Mouse (Mus musculus) mouse embryonic stem cell (cell line): ENCODE measurements around the gene Taf11.

Source experiments
- in situ Hi-C, 2 experiments: fragments of 300-500 bp; cut with MboI; formaldehyde crosslinking; loops; 1 replicate in 1 of 2; 3 replicates in 1 of 2; pipeline ENCODE4 v1.14.3; 2019 to 2020; ENCODE audit warnings: low sequenced_read_pairs in 2 of 2, low pct_unique_long_range_greater_than_20kb in 1 of 2, mixed read lengths in 1 of 2; ENCODE audit not compliant: unreplicated experiment in 1 of 2

Taf11 gene

DNA sequence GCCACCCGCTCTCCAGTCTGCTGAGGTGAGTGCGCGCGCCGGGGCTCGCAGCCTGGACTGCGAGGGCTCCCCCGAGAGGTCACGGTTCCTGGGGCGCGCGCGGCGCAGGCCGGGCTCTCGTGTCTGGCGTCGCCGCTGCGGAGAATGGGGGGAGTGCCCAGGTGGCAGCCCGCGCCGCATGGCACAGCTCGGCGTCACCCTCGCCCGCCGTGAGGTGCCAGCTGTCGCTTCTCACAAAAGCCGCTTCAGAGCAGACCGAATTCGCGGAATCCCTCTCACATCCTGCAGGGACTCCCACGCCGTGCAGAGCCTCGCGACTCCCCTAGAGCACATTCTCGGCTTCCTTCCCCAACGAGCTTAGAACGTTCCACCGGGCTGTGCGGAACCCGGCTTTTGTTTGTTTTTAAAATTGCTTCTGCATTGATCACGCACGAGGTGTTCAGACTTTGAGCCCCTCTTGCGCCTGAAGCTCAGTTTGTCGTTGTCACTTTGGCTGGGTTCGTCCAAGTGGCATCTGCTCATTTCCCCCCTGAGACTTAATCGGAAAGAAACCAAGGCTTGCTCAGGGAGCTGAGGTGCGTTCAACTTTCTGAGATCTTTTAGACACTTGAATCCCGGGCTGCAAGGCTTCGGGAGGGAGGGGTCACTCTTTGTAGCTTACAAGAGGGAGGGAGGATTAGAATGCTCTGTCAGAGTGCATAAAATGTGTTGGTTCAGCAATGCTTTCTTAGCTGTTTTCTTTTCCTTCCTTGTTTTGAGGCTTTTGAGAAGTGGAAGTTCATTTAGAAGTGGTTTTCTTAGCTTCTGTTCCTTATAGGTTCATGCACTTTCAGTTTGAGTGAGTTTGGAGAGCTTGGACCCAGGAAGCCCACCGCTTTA lies at the start of gene Taf11:
Taf11 (minus strand) TSS at position 223 of the 879 bp plus-strand sequence.
- in situ Hi-C loops, result loop anchor here (5.0 to 10.0 kb wide), 2 partner anchors 77 to 165 kb away; no protein-coding TSS in a partner anchor

DNA sequence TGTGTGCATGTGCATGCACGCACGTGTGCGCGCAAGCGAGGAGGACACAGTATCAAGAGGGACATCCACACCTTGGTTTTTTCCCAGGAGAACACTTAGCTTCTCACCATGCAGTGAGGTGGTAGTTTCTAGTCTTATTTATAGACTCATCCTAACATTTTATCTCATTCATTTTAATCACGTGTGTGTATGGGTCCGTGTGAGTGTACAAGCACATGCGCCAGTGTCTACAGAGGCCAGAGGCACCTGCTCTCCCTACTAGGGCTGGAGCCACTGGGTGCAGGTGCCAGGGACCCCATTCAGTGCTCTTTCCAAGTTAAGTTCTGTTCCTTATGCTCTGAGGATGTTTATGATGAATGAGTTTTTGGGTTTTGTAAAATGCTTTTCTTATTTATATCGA lies 48.0 kb upstream of the Taf11 start:
- in situ Hi-C loops, result no loop called here

DNA sequence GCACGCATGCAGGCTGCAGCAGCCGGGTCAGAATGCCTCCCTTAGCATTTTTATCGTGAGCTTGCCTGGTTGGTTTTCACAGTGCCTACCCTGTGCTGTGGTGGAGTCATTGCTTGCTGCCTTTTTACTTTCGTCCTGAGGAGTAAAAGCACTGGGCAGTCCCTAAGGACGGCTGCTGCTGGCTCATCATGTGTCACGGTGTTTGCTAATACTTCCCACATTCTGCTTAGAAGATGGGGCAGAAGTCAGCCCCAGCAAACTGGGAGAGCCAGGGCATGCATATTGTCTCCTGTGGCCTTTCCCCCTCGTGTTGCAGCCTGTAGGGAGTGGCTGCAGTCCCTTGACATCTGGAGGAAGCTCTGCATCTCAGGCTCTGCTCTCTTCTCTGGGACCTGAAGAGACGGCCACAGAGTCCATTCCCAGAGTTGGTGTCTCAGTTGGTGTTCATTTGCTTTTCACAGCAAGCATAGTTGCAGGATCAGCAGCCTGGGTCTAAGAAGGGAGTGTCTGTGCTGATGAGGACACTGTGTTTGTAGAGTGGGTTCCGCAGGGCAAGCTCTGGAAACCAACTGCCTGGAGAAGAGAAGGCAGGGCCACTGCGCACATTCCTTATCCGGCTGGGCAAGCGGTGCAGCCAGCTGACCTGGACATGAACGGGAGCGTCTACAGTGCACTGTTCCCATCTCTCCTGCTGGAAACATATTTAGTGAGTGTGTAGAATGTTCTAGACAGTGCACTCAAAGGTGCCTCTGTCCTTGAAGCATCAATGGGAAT lies 45.2 kb upstream of the Taf11 start:
- in situ Hi-C loops, result no loop called here

DNA sequence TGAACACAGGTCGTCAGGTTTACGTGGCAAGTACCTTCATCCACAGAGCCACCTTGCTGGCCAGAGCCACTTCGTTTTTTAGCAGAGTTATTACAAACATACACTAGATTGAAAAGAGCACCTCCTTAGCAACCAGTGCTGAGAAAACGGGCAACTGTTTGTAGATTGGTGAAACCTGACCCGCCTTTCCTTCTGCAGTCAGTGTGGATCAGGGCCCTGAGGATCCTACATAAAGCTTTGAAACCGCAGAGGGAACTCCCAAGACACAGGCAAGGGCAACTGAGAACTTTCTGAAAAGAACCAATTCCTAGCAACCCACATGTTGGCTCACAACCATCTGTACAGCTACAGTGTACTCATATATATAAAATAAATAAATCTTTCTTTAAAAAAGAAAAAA lies 43.5 kb upstream of the Taf11 start:
- in situ Hi-C loops, result no loop called here

DNA sequence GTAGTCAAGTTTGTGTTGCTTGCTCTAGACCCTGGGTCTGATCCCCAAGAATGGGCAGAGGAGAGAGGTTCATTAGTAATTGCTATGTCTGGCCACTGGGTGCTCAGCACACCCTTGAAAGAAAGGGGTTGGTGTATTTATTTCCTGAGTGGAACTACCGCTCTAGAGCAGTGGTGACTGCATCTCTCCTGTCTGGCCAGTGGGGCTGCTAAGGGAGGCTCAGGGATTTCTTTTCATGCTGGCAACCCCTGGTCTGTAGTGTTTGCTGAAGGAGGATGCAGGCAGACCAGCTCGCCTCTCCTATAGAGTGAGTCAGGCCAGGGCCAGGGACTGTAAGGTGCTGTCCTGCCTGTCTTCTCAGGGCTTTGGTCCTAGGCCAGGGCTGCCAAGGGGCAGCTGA lies 37.5 kb upstream of the Taf11 start:
- in situ Hi-C loops, result no loop called here

DNA sequence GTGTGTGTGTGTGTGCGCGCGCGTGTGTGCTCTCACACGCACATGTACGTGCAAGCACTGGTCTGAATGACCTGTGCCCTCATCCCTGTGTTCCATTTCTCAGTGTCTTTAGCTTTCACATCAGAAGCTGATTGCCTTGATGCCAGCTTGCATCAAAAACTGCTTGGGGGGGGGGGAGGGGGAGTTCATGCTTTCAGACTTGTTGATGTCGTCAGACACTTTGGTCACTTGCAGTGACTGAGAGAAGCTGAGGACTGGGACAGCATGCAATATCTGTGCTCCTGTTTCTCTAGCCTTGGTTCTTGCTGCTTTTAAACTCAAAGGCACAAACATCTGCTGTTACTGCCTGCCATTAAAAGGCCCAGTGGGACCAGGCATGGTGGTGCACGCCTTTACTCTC lies 36.7 kb upstream of the Taf11 start:
- in situ Hi-C loops, result no loop called here

DNA sequence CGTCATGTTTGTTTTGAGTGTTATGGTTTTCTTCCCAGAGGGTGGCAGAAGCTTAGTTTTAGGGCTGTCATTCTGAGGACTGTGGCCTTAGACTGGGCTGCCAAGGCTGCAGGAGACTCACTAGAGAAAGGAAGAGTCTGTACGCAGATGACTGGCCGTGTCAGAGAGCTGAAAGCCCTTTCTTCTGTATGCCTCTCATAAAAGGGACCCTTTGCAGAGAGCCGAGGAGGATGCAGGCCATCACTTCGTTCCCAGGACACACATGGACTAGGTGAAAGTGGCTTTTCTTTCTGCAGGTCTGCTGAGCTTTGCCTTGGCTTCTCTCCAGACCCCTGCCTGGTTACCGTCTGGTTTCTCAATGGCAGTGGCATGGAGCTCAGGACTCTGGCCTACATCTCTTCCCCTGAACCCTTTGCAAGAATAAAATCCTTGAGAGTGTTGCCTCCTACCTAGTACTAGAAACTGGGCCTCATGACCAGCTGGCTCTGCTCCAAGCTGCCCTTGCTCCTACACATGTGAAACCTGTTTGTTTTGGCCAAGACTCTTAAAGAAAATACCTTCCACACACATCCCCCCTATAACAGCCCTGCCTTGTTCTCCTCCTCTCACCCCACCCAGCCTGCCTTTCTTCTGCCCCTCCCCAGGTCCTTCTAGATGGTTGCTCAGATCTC lies 36.0 kb upstream of the Taf11 start:
- in situ Hi-C loops, result no loop called here

DNA sequence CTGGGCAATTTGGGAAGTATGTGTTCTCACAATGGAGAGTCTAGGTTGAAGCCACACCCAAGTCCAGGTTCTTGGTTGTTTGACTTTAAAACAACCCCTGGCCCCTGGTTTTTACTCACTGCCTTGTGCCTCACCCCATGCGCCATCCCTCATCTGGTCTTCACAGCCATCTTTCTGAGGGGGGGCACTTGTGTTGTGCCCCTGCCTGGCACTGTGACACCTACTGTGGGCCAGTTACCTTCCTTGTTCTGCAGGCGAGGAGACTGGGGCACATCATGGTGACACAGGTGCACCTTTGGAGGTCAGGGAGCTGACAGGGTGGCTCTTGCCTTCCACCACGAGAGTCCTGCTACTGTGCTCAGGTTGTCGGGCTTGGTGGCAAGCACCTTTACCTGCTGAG lies 32.5 kb upstream of the Taf11 start:
- in situ Hi-C loops, result no loop called here

DNA sequence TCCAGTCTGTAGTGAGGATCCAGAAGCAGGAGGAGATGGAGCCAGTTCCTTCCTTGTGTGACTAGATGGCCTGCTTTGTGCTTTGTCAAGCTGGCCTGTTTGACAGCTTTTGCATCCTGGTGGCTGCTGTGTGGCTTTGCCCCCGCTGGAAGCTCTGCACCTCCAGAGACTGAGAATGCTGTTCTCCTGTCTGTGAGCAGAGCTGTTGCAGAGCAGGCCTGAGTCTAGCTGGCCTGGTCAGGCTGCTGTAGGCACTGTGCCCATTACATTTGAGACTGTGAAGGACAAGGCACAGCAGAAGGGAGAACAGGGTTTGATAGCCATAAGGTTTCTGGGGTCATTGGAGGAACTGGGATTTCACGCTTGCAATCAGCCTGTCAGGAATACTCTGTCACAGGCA lies 32.1 kb upstream of the Taf11 start:
- in situ Hi-C loops, result no loop called here

DNA sequence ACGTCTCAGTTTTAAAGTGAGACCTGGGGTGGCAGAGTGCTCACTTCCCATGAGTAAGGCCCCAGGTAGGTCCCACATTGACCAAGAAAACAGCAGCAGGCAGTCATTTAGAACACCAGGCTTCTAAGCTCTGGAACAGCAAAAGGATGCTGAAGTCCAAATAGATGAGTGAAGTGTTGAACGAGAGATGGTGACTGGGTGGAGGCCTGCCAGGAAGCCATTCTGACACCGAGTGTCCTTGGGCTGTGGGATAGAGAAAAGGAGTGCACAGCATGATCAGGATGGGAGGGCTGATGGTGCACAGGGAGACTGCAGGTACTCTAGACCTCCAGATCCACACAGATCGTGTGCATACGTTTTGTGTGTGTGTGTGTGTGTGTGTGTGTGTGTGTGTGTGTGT lies 31.5 kb upstream of the Taf11 start:
- in situ Hi-C loops, result no loop called here

DNA sequence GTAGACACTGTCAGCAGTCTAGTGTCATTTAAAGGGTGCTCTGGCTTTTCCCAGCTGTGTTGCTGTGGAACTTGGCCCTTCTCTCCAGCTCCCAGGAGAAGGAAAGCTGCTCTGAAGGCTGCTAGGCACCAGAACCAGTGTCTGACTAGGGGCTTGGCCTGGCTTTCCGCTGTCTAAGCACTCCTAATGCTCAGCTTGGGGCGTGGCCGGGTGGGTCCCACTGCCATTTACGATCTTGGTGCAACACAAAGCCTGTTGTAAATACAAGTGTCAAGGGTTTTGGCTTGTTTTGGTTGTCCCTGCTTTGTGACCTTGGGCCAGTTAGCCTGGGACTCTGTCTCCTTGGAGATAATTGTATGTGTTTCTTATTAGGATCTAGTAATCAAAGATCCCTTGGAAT lies 30.7 kb upstream of the Taf11 start:
- in situ Hi-C loops, result no loop called here

DNA sequence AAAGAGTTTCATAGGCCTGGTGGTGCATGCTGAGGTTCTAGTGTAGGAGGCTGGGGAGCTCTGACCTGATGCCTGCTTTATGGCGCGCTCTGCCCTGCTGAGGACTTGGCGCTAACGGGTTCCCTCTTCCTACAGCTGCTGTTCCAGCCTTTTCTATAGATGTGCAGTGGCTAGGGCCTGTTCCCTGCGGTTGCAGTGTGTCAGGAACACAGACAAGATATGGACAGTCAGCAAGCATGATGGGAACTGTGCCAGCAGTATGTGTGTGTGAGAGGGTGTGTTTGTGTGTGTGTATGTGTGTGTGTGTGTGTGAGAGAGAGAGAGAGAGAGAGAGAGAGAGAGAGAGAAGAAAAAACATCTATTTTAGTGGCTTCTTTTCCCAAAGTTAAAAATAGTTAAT lies 29.4 kb upstream of the Taf11 start:
- in situ Hi-C loops, result no loop called here

DNA sequence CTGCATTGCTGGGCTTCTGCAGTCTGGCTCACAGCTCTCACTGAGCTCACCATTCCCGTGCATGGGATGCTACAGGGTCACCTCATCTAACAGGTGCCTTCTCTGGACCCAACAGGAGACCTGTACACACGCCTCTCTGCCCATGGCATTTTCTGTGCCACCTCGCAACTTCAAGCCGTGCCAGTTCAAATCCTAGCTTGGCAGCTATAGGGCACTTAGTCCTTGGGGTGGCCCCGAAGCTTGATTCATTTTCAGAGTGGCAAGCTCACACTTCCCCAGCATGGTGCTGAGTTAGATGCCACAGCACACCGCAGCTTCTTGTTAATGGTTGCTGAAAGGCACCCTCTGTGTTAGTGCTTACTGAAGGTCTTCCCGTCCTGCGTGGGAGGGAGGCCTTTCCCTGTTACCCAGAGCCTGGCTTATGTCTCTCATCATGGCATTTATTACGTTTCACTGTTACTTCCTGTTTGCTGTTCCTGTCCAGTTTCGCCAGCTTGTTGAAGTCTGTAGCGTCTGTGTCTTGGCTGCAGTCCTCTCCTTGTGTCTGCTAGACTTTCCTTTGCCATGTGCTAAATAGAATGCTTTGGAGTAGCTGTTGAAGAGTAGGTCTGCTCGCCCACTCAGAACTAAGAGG lies 28.6 kb upstream of the Taf11 start:
- in situ Hi-C loops, result no loop called here

DNA sequence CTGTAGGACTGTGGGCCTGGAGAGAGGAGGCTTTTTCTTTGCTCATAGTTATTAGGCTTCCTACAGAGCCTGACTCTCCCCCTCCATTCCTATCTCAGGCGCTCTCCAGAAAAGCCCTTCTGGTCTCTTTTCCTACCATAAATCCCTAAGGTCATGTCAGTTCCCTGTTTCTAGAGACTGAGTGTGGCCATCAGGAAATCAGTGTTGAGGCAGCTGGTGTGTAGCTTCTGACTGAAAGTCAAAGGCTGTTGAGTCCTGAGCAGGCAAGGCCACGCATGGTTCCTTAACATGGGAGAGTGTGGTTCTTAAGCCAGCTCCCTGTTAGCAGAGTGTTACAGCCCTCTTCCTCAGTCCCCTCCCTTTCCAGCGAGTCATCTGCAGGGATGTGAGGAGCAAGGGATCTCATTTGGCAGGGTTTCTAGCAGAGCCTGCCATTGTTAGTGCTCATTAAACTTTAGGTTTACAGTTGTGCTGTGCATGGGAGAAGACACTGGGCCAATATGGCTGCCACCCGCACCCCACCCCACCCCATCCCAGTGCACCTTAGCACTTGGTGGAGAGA lies 27.5 kb upstream of the Taf11 start:
- in situ Hi-C loops, result no loop called here

DNA sequence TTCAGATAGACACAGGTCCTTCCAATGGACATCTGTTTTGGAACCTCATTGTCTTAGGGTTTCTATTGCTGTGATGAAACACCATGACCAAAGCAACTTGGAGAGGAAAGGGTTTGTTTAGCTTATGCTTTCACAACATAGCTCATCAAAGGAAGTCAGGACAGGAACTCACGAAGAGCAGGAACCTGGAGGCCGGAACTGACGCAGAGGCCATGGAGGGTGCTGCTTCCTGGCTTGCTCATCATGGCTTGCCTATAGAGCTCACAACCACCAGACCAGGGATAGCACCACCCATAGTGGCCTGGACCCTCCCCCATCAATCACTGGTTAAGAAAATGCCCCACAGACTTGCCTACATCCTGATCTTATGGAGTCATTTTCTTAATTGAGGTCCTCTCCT lies 25.4 kb upstream of the Taf11 start:
- in situ Hi-C loops, result no loop called here

DNA sequence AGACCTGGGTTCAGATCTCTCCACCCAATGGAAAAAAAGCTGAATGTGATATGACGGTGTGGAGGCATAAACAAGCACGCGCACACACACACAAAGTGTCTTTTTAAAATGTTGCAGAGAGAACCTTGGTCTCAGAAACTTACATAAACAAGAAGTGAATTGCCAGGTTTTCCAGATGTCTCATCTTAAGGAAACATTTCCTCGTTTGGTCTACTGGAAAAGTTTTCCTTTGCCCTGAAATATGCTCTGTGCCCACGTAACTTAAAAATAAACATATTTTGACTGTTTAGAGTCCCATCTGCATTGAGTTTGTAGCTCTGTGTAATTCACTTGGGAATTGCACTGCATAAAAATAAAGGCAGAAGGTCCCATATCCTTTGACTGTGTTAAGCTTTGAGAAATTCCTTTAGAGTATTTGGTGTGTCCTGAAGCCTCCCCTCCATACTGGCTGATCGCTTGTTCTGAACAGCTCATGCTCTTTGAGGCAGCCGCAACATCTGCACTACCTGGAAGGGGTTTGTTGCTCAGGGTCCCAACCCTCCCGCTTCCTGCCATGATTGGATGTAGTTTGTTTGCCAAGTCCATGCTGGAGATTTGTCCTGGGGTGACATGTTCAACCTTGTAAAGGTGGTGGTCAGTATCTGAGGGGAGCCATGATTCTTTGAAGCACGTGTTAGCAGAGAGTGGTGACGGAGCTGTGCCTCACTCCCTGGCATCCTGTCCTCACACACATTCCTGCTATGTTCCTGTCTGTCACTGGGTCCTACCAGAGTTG lies 24.7 kb upstream of the Taf11 start:
- in situ Hi-C loops, result no loop called here

DNA sequence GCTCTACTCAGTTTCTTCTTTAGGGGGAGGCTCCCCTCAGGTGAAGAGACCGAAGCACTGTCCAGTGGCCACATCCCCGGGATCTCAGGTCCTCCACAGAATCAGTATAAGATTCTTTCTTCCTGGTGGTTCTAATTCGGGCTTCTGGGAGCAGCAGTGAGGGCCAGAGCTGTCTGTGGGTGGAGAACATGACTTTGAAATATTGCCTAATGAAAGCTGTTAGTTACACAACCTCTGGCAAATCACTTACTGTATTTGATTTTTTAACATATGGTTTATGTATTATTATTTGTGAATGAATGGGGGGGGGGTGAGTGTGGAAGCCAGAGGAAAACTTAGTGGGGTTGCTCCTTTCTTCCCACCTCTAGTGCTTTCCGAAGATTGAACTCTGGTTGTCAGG lies 22.2 kb upstream of the Taf11 start:
- in situ Hi-C loops, result no loop called here

DNA sequence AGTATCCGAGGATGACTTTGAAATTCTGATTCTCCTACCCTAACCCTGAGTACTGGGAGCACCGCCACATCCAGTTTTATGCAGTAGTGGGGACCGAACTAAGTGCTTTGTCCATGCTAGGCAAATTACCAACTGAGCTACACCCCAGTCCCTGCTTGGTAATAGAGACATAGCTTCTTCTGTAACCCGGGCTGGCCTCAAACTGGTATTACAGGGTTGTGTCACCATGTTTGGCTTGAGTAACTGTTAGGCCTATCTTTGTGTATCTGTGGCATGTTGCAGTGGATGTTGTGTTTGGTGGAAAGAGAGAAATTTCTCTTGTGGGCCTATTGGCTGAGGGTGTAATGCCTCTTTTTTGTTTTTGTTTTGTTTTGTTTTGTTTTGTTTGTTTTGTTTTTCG lies 20.6 kb upstream of the Taf11 start:
- in situ Hi-C loops, result no loop called here
